In the genomic region with DNA sequence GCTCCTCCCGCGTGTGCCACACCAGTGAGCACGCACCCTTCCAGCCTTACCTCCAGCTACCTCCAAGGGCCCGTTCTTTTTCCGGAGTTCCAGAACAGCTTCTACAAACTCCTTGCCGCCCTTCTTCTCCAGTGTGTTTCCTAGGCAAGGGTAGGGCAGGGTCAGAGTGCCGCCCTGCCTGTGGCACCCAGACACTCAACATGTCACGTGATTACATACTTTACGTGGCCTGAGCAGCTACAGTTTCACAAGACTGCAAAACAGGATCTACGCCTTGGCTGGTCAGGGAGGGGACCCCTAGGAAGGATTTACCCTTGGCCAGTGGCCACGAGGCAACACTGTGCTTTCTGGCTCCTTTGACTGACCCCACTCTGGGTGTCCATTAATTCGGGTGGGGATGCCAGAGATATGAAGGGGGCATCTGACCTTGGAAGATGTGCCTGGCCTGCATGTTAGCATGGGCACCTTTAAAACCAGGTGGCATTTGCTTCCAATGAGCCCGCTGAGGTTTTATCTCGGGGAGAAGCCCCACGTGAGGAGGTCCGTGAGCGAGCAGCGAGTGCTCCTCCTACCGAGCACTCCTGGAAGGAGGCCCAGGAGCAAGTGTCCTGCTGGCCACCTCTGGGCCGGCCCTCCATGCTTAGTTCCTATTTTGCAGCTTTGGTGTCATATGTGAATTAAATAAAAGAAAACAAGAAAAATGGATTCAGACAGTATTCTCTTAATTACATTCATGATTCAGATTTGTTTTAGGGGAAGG, we compare ENCODE assay signal across 26 mouse cellular contexts. TPM values are rescaled to one million over a fixed set of nuclear protein-coding genes. Genes with fewer than 3 reads are reported as not detected.
A peak's percentile ranks its signal among the peaks of the same experiment; 100 is the strongest.
DNase-seq lines count a peak whose midpoint lies in the region; ATAC-seq and TF ChIP-seq lines count a peak whose summit lies in the region.
"Had no signal": no experiment of that assay in that cellular context is flagged by ENCODE, and none has a peak within 500 bp of the region (broad histone marks: within the 10 kb centered on the region; RNA-seq: fewer than 3 reads in every experiment).

No protein-coding gene starts in this region.

- H3K36me3 ChIP-seq in lung, postnatal 0 days (ENCODE audit: insufficient read depth, low read length): peaks cover 43% of the 10 kb centered on the region
- peaks cover 17% of the 10 kb centered on the region for H3K36me3 ChIP-seq in hindbrain, postnatal 0 days (ENCODE audit: insufficient read depth, low read length)

- no peak overlapping the region for H3K4me2 ChIP-seq in lung, postnatal 0 days (replicated peaks; ENCODE audit: low read depth, low read length)
- H3K4me2 ChIP-seq in hindbrain, postnatal 0 days (ENCODE audit: low read depth, low read length): no peak overlapping the region
- H3K4me2 ChIP-seq: embryonic facial prominence, embryonic 12.5 days; hindbrain, embryonic 12.5 days; liver, embryonic 12.5 days; midbrain, embryonic 11.5 days had no signal

- 69% methylated on average over 20 of the region's 20 CpGs for WGBS in lung, postnatal 0 days
- 80% methylated on average over 20 of the region's 20 CpGs for WGBS in hindbrain, postnatal 0 days

- H3K9me3 ChIP-seq in lung, postnatal 0 days (ENCODE audit: low read length): no peaks in the 10 kb centered on the region
- no peaks in the 10 kb centered on the region for H3K9me3 ChIP-seq in hindbrain, postnatal 0 days (ENCODE audit: low read length)
- H3K9me3 ChIP-seq: embryonic facial prominence, embryonic 12.5 days; hindbrain, embryonic 12.5 days; liver, embryonic 12.5 days had no signal

- peak overlapping the region; percentile 66 for H3K27ac ChIP-seq in lung, postnatal 0 days (ENCODE audit: low read length)
- H3K27ac ChIP-seq in hindbrain, postnatal 0 days: no peak overlapping the region
- H3K27ac ChIP-seq: embryonic facial prominence, embryonic 12.5 days; hindbrain, embryonic 12.5 days; kidney, postnatal 0 days; left cerebral cortex, adult 2 months; liver, embryonic 12.5 days had no signal

- ATAC-seq in lung, postnatal 0 days: peak; percentile 94
- no peak for ATAC-seq in hindbrain, postnatal 0 days
- no peak for ATAC-seq in megakaryocyte, adult 5-6 weeks (ENCODE audit: poor library complexity, severe bottlenecking)
- ATAC-seq: CD4-positive, CD25-positive, alpha-beta regulatory T cell, adult 4 months; forebrain, embryonic 14.5 days; intestine, embryonic 16.5 days; liver, embryonic 12.5 days; liver, postnatal 0 days had no signal

- H3K4me1 ChIP-seq in lung, postnatal 0 days (ENCODE audit: insufficient read depth, low read depth, low read length): no peaks in the 10 kb centered on the region
- no peaks in the 10 kb centered on the region for H3K4me1 ChIP-seq in hindbrain, postnatal 0 days (ENCODE audit: insufficient read depth, low read length)
- H3K4me1 ChIP-seq: liver, embryonic 12.5 days had no signal

- no peak overlapping the region for H3K9ac ChIP-seq in lung, postnatal 0 days (replicated peaks; ENCODE audit: low read depth)
- H3K9ac ChIP-seq in hindbrain, postnatal 0 days (replicated peaks; ENCODE audit: low read length): no peak overlapping the region
- H3K9ac ChIP-seq: embryonic facial prominence, embryonic 12.5 days; hindbrain, embryonic 12.5 days; liver, embryonic 12.5 days; liver, postnatal 0 days had no signal

- TF ChIP-seq EP300 in lung, postnatal 0 days (IDR thresholded peaks at IDR 0.05): peak; percentile 16; the same call in 1 of the 2 replicates

- no peak overlapping the region for H3K4me3 ChIP-seq in lung, postnatal 0 days (ENCODE audit: low read depth, low read length)
- no peak overlapping the region for H3K4me3 ChIP-seq in hindbrain, postnatal 0 days (ENCODE audit: low read length)
- H3K4me3 ChIP-seq: embryonic facial prominence, embryonic 12.5 days; hindbrain, embryonic 12.5 days; left cerebral cortex, adult 2 months; liver, embryonic 12.5 days had no signal

- DNase-seq in heart, postnatal 10 days: peak; percentile 41 to 57
- no peak for DNase-seq in heart, adult 9 months (ENCODE audit: low spot score in 2 of 2)
- peak; percentile 66 to 81 for DNase-seq in lung, adult 18-20 months
- DNase-seq in lung, postnatal 0 days (ENCODE audit: low spot score): peak; percentile 81
- peak; percentile 24 to 60 for DNase-seq in lung, postnatal 4 days
- DNase-seq in hindbrain, postnatal 0 days (ENCODE audit: low spot score): no peak
- DNase-seq: adrenal gland, postnatal 14 days; cerebellum, adult 11-12 months; cerebellum, adult 9-11 months; embryo, embryonic 11 days; gastrocnemius, postnatal 14 days; kidney, adult 8-10 months; left cerebral cortex, postnatal 4 days; liver, postnatal 0 days; thymus, adult 2 months; thymus, postnatal 4 days had no signal

- H3K27me3 ChIP-seq in lung, postnatal 0 days (replicated peaks; ENCODE audit: insufficient read depth, low read length): no peaks in the 10 kb centered on the region
- H3K27me3 ChIP-seq in hindbrain, postnatal 0 days (ENCODE audit: insufficient read depth, low read length): no peaks in the 10 kb centered on the region
- H3K27me3 ChIP-seq: embryonic facial prominence, embryonic 12.5 days; hindbrain, embryonic 12.5 days; liver, embryonic 12.5 days had no signal

- intact Hi-C loops in heart, postnatal 10 days (cut with DNase I): no loop called here

- no peak for TF ChIP-seq CTCF in lung, postnatal 0 days (IDR thresholded peaks at IDR 0.05)
- TF ChIP-seq CTCF in hindbrain, postnatal 0 days (IDR thresholded peaks at IDR 0.05; ENCODE audit: low read depth): no peak

RNA-seq across cellular contexts. Expression of gene H2afy, which starts 51.8 kb away (rescaled TPM):
- total RNA-seq in heart, postnatal 10 days (2021): 10 to 100 TPM; 76.6 to 79.5 TPM
- polyA plus RNA-seq in lung, postnatal 0 days (2015; fragmentation: Nextera tagmentation; extraction: Ambion mirVana): 126 and 138 TPM in 2 replicates
- 181 and 192 TPM in 2 replicates for total RNA-seq in hindbrain, postnatal 0 days (2014; rRNA removed)
- 175 and 193 TPM in 2 replicates for polyA plus RNA-seq in hindbrain, postnatal 0 days (2015; fragmentation: Nextera tagmentation; extraction: Ambion mirVana)
- total RNA-seq in megakaryocyte, adult 5-6 weeks (2015): 304 and 326 TPM in 2 replicates
- total RNA-seq in megakaryocyte, adult 5-6 weeks (2017): 669 and 674 TPM in 2 replicates

Comparison
In these comparisons a context has a peak if more than half of its experiments do, and no peak if none do; other contexts are left out.
1. DNase-seq: peak in heart, postnatal 10 days (2 of 2), lung, adult 18-20 months (2 of 2), lung, postnatal 0 days (single experiment) and lung, postnatal 4 days (2 of 2); none in heart, adult 9 months (0 of 2) and hindbrain, postnatal 0 days (single experiment).